Mouse (Mus musculus) ovary, adult 2 months (tissue): ENCODE measurements around the gene Oxnad1. TPM values are rescaled to one million over a fixed set of nuclear protein-coding genes. Genes with fewer than 3 reads are reported as not detected.

Experiments used
- polyA plus RNA-seq: library from polyadenylated mRNA; depleted of rRNA; stranded (reverse); fragments of >200 nt; gene quantifications from 2 replicates; pipeline ENCODE4 v1.2.3, GENCODE M21; 2012; rRNA removed

The Oxnad1 gene
- 14.0 and 15.4 TPM in 2 replicates for polyA plus RNA-seq

GRCm38 (mm10) chr14:32084761-32085485, at the start of gene Oxnad1:
Gene Oxnad1, plus strand, starts transcription at chr14:32085374.

DNA sequence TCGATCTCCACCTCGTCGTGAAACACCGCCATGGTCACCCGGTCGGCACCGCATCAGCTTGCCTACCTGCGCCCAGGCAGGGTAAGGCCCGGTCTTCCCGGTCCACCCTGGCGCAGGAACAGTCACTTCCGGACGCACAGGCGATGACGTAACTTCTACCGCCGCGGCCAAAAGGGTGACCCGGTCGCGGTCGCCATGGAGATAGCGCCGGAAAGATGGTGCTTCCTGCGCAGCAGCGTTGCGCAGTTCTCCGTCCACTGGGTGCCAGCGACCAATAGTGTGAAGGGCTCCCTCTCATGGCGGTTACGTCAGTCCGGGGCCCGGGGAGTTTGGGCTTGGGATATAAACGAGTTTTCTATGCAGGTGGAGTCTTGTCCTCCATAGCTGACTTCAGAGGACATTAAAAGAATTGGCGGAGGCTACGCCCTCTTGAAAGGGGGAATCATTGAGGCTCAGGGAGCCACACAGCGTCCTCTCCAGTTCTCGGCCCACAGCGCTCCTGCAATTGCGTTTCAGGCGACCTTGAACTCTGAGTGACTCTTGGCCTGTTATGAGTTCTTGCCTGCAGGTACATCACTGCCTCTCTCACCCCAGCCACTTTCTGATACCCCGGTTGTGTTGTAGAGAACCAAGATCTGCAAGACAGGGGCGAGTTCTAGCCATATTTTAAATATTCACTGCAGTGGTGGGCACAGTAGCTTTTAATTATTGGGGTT, 470 bp downstream of the Oxnad1 start, which contains the start of gene Dph3:
Dph3 (minus strand) TSS at position 244 of the 716 bp plus-strand sequence.

GRCm38 (mm10) chr14:32141723-32142122, 56.5 kb downstream of the Oxnad1 start, which contains the start of gene Msmb:
Gene Msmb, plus strand, starts transcription at chr14:32142023.

Other genes starting within 250 kb of the Oxnad1 start
- gene Galnt15, start 56.4 kb upstream of the Oxnad1 start, polyA plus RNA-seq: 23.3 and 25.4 TPM in 2 replicates
- 12.7 and 14.1 TPM in 2 replicates for gene Dph3, start 355 bp downstream of the Oxnad1 start, polyA plus RNA-seq
- not detected in 2 replicates for gene Msmb, start 56.6 kb downstream of the Oxnad1 start, polyA plus RNA-seq
- gene Ncoa4, start 74.5 kb downstream of the Oxnad1 start, polyA plus RNA-seq: 34.3 and 49.4 TPM in 2 replicates
- 243 and 307 TPM in 2 replicates for gene Timm23, start 116.5 kb downstream of the Oxnad1 start, polyA plus RNA-seq
- 4.5 and 5.4 TPM in 2 replicates for gene Parg, start 116.6 kb downstream of the Oxnad1 start, polyA plus RNA-seq
- gene Ogdhl, start 236.6 kb downstream of the Oxnad1 start, polyA plus RNA-seq: 19.1 and 20.0 TPM in 2 replicates